Mouse (Mus musculus) liver, embryonic 15.5 days (tissue): ENCODE results near the gene Olfr24. TPM values are rescaled to one million over a fixed set of nuclear protein-coding genes. Genes with fewer than 3 reads are reported as not detected.

Experiments used
- polyA plus RNA-seq: library from polyadenylated mRNA; unstranded; fragments of >200 nt; fragmentation: Nextera tagmentation; extraction: Ambion mirVana; gene quantifications from 2 replicates; pipeline ENCODE4 v1.2.1, GENCODE M21; 2015

Olfr24 gene
- polyA plus RNA-seq, 1 experiment from 2014 or later = not detected

Other genes starting within 250 kb of the Olfr24 start
- gene Muc16, start 89.5 kb downstream of the Olfr24 start, polyA plus RNA-seq = 0.23 and 0.28 TPM in 2 replicates
- gene Olfr828, start 55.5 kb upstream of the Olfr24 start, polyA plus RNA-seq = not detected in 2 replicates
- not detected in 2 replicates for gene Olfr829, start 90.9 kb upstream of the Olfr24 start, polyA plus RNA-seq
- not detected in 2 replicates for gene Olfr830, start 110.7 kb upstream of the Olfr24 start, polyA plus RNA-seq
- not detected in 2 replicates for gene Olfr832, start 173.1 kb upstream of the Olfr24 start, polyA plus RNA-seq
- gene Olfr834, start 224.0 kb upstream of the Olfr24 start, polyA plus RNA-seq = not detected in 2 replicates